Mouse (Mus musculus): ENCODE measurements around the gene Susd1.

Susd1 gene

DNA sequence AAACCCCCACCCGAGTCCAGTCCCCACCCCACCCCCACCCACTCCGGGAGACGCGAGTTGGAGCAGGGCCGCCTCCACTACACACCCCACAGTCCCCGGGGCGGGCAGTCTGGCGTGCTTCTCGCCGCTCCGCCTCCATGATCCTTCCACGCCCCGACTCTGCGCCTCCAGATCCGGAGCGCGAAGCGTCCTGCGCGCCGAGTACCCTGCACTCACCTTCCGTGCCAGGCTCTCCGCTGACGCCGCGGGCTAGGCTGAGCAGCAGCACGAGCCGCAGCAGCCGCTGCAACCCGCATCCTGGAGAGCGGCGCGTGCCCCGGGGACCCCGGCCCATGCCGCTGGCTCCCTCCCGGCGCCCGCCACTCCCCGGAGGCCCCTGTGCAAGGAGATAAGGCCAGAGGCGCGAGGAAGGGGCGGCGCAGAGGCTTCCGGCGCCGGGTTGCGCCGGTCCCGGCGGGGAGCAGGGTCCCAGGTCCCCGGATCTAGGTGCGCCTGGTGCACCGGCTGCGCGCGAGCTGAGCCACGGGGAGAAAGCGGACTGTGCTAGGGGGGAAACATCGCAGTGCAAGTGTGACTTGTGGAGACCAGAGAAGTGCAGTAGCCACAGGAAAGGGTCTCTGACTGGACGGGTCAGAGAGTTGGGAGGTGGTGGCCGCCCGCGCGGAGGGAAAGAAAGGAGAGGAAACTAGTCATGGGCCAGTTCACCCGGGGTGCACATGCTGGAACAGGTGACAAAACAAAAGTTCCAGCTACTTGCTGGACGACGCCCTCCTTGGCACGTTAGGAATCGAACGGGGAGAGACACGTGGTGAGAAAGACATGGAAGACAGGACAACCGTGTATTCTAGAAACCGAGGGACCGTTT is at the start of gene Susd1:
Gene Susd1, minus strand, starts transcription at position 644 of the 865 bp plus-strand sequence.
- DNase-seq (ENCODE audit: low spot score in 2 of 2), result peak; percentile 58 to 74

DNA sequence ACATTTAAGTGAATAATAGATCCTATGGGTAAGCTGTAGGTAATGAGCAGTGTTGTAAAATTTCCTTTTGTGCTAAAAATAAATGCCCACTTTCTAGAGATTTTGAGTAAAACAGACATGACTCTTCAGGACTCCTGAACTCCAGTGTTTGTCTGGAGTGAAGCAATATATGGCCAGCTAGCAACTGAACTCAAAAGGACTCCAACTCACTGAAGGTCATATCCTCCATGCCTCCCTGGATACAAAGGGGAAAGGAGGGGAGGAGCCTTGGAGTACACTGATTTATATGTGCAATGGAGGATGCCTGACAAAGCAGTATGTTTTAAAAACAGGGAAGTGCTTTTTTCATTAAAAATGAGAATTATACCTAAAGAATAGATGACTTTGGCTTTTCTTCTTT is 32.9 kb upstream of the Susd1 start:
- DNase-seq (ENCODE audit: low spot score in 2 of 2), result no peak

DNA sequence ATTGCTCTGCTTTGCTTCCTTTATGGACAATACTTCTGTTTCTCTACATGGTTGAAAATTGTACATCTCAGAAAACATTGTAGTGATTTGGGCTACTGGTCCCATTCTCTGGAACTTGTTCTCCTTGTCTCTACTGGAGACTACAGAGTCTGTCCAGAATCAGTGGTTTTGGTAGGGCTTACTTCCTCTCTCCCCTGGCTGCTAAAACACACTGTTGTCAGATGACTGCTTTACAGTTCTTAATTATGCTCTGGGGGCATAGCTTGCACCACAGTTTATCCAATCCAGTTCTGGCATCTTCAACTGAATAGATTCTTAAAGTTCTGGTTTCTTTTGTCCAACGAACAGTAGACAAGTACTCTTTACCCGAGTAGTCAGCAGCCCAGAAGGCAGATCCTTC is 27.0 kb upstream of the Susd1 start:
- DNase-seq (ENCODE audit: low spot score in 2 of 2), result no peak

DNA sequence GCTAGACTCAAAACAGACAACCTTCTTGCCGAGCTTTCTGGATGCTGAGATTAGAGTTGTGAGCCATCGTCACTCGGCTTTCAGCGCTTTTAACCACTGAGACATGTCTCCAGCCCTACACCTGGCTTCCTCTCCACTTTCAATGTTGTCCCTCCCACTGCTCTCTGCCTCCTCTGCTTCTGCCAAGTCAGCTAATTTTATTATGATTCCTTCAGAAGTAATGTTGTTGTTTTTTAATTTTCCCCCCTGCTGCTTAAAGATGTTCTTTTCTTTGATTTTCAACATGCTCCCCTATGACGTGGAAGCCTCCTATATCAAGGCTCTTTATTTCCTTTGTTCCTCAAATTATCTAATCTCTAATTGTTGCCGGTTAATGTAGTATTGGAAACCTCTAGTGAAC is 26.2 kb upstream of the Susd1 start:
- no peak for DNase-seq (ENCODE audit: low spot score in 2 of 2)

DNA sequence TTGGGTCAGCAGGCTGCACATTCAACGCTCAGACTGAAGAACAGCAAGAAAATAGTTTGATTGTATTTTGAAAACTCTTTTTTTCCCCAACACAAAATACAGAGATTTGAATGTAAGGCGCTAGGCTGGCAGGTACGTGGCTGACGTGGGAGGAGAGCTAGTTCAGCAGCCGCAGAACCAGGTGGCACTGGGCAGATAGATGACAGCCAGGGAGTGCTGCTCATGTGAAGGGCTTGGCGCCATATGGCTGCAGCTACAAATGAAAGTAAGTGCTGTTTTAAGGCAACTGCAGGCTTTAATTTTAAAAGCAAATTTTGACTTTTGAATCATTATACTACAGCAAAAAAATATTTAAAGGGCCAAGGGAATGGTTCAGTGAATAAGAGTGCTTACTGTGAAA is 24.1 kb upstream of the Susd1 start:
- no peak for DNase-seq (ENCODE audit: low spot score in 2 of 2)

DNA sequence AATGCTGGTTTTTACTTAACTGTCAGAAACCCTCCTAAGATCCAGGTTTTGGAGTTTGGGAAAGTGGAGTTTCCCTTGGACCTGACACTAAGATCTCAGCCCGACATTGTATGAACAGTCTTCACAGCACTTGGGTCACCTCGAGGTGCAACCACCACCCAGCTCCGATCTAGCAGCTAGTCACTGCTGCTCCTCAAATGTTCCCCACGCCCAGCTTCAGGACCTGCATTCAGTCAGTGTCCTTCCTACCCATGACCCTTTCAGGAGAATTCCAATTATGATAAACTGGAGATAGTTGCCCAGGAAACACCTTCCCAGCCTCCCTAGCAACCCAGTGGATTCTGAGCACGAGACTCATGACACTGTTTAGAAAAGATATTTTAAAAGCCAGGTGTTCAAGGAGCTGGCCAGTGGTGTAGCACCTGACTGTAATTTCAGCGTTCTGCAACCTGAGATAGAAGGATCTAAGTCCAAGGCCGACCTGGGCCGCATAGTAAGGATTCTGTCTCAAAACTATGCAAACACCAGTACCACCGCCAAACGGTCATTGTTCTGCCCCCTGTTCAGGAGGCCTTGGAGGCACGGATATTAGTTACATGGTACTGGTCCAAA is 22.8 kb upstream of the Susd1 start:
- DNase-seq (ENCODE audit: low spot score in 2 of 2), result no peak

DNA sequence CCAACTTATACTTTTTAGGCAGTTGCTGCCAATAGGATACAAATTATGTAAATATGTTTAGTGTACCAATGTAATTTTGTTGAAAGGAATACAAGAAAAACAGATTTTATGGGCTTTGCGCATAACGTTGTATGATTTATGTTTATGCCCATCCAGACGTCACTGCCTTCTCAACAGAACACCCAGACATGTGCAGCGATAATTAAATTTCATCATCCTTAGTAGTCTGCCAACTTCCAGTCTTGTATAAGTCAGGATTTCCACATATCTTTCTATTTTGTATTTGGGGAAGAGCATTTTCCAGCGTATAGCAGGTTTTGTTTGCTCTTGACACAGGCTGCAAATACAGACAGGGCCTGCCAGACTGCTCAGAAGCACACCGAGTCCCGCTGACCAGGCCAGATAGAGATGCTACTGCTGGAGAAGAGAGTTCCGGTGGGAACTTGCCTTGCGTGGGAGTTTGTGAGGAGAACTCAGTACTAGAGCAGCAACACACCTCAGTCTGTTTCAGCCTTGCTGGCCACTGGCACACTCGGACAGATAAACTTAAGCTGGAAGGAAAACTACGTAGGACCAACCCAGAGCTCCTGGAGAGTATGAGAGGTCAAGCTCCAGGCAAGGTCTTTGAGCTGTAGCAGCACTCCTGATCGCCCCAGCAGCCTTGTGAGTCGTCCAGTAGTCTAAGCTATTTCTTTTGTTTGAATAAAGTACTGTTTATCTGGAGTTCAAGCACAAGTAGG is 21.0 kb upstream of the Susd1 start:
- DNase-seq (ENCODE audit: low spot score in 2 of 2), result no peak

DNA sequence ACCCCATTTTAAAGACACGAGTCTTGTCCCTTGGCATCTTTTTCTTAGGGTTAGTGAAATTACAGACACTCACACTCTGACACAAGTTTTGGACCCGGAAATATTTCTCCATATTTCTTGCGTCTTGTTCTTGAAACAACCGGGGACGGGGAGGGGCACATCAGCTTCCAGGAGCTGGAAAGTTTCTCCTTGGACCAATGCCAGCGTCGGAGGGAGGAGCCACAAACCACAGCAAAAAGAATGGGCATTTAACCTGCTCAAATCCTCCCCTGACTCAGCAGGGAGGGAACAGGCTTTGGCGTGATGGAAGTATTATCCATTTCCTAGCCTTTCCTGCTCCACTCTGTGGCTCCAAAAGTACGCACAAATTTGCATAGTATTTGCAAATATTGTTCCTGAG is 19.5 kb upstream of the Susd1 start:
- DNase-seq (ENCODE audit: low spot score in 2 of 2), result peak in 1 of 2 experiments; percentile 67

DNA sequence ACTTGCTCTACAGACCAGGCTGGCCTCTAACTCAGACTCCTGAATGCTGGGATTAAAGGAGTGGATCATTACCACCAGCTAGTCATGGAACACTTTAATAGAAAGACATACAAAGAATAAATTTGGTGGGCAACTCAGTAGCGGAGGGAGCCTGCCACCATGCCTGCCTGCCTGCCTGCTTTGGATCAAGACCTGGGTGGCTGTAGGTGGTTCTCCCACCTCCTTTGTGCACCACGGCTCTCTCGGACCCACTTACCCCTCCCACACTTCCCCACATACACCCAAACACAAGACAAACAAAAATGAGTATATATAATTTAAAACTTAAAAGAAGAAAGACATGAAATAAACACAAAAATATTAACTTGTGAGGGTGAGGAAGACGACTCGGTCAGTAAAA is 18.7 kb upstream of the Susd1 start:
- DNase-seq (ENCODE audit: low spot score in 2 of 2), result no peak

DNA sequence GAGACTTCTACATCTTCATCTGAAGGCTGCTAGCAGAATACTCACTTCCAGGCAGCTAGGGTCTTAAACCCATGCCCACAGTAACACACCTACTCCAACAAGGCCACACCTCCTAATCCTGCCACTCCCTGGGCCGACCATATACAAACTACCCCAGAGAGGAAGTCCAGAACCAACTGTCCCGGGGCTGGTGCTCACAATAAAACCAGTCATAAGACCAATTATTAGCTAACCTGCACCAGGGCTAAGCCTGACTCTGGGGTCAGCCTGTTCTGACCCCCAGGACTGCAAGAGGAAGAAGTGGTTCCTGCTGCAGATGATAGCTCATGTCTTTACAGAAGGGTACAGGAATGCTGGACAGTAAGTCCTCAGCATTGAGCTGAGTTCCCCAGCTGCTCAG is 17.0 kb upstream of the Susd1 start:
- DNase-seq (ENCODE audit: low spot score in 2 of 2), result no peak

DNA sequence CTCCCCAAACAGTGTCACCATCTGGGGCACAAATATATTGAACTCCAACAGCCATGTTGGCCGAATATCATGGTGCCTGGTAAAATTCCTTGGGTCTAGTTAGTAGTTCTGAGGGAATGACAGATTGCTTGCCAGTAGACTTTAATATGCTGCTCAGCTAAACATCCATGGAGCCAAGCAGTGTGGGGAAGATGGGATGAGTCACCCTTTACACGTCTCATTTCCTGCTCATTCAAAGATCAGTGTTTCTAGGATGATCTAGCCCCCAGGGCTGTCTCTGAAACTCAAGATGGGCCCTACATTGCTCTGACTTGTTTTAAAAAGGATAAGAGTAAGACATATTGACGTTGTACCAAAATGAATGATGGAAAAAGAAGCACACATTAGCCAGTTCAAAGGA is 15.6 kb upstream of the Susd1 start:
- DNase-seq (ENCODE audit: low spot score in 2 of 2), result no peak

DNA sequence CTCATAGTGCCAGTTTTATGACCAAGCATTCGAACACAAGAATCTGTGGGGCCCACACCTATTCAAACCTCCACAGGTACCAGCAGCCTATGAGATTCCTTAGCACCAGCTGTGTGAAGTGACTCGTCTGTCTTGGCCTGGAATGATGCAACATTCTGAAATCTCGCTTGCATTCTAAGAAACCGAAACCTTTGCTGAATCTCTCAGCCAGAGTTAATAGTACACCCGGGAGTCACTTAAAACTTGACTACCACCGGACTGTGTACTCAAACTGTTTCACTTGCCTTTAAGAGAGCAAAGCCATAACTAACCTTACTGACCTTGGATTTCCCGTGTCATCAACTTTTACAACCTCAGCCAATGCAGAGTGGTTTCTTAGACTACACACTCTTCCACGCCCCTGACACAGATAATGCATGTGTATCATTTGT is 14.1 kb upstream of the Susd1 start:
- no peak for DNase-seq (ENCODE audit: low spot score in 2 of 2)

DNA sequence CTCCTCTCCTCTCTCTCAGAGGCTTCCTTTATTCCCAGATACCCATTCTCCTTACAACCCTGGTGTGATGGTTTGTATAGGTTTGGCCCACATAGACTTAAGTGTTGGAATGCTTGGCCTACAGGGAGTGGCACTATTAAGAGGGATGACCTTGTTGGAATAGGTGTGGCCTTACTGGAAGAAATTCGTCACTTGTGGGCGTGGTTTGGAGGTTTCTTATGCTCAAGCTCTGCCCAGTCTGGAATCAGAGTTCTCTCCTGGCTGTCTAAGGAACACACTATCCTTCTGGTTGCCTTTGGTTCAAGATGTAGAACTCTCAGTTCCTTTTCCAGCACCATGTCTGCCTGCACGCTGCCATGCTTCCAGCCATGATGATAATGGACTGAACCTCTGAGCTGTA is 12.5 kb upstream of the Susd1 start:
- no peak for DNase-seq (ENCODE audit: low spot score in 2 of 2)

DNA sequence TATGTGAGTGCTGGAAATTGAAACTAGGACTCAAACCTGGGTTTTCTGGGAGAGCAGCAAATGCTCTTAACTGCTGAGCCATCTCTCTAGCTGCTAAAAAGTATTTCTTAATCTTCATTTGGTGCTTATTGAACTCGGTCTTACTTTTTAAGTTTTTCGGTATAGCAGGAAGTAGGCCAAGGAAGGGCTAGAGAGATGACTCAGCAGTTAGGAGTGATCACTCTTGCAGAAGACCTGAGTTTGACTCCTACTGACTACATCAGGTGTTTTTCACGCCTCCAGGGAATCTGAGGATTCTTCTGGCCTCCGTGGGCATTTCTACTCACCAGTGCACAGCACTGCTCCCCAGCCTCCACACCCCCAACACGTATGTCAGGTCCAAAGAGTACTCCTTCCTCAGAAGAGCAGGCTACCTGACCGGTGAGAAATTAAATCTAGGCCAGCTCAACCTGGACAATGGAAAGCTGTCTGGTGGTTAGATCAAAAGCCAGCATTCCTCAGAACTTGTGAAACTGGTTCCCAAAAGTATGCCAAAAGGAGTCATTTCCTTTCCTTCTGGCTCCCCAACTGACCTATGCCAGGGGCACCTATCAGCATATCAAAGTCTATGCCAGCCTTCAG is 11.9 kb upstream of the Susd1 start:
- no peak for DNase-seq (ENCODE audit: low spot score in 2 of 2)

DNA sequence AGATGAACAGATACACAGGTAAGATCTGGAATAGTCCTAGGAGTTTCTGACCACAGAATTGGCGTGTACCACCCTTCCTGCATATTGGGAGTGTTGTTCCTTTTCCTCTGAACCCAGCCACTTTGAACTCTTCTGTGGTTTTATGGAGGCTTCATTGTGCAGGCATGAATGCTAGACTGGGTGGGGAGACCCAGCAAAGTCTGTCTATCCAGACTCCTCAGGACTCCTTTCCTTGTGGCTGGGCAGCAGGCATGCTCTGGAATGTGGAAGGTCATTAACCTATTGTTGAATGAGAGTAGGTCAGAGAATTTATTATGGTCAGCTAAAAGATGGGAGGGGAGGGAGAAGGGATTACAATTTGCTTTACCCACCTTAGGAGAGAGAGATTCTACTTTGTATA is 8.9 kb upstream of the Susd1 start:
- DNase-seq (ENCODE audit: low spot score in 2 of 2), result peak in 1 of 2 experiments; percentile 44

DNA sequence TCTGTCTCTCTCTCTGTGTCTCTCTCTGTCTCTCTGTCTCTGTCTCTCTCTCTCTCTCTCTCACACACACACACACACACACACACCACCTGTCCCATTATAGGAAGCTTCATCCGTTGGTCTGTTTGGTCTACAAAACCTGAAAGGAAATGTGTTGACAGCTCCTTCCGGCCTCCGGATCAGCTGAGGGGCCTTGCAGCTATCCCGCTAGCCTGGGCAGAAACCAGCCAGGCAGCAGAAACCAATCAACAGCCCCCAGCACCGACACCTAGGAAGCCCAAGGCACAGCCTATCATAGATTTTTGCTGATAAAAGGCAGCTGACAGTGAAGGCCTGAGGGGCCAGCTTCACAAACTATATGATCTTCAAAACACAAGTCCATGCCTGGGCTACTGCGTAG is 7.1 kb upstream of the Susd1 start:
- DNase-seq (ENCODE audit: low spot score in 2 of 2), result no peak

DNA sequence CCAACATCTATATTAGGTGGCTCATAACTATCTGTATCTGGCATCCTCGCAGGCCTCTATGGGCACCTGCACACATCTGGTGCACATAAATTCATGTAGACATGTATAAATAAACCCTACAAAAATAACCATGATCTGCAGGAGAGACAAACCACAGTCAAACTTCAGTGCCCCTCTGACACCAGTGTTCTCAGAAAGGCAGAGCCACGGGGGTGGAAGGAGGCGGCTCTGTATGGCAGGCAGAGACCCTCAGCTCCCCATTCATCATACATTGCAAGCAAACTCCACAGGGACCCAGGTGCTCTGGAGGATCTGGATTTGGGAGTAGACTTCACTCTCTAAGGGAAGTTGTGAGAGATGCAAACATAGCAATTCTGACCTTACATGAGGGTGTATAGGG is 6.6 kb upstream of the Susd1 start:
- DNase-seq (ENCODE audit: low spot score in 2 of 2), result no peak

DNA sequence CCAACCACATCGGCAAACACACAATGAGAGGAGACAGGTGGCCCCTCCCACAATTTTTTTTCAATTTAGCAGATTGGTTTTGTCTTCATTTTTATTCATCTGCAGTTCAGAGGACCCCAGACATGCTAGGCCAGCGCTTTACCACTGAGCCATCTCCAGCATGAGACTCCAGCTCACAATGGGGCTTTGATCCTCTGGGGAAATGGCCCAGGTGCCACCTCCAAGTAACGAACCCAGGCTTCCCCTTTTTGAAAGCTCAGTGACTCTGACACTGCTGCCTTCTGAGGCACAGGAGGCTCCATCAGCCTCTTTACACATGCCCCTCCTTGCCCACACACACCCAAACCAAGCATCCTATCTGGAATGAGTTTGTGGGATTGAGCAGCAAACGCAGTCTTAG is 5.7 kb upstream of the Susd1 start:
- no peak for DNase-seq (ENCODE audit: low spot score in 2 of 2)

DNA sequence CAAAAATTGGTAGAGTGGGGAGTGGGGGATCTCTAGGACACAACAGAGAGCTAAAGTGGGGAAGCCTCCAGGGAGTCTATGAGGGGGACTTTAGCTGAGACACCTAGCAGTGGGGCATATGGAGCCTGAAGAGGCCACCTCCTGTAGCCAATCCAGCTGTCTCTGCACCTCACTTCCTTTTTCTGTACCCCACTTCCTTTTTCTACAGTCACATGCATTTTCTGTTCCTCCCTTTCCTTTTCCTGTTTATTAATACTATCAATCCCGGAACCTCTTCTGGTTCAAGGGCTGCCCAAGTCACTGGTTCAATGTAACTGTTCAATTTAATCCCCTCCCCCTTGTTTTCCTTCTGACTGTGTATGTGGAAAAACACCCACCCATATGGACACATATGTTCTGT is 2.8 kb upstream of the Susd1 start:
- no peak for DNase-seq (ENCODE audit: low spot score in 2 of 2)

DNA sequence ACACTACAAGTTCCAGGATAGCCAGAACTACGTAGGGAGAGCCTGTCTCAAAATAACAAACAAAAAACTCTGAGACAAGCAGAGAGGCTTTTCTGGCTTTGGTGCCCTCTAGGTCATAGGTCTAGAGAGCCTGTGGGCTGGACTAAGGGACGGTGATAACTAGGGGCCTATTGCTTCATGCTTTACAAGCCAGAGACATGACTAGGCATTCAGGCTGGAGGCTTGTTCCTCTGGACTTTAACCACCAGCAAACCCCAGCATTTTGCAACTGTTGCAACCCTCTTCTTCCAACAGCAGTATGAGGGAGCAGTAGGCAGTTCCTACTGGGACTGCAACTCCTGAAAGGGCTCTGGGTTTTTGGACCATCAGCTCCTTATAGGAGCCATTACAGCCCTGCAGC is 1.5 kb upstream of the Susd1 start:
- no peak for DNase-seq (ENCODE audit: low spot score in 2 of 2)

DNA sequence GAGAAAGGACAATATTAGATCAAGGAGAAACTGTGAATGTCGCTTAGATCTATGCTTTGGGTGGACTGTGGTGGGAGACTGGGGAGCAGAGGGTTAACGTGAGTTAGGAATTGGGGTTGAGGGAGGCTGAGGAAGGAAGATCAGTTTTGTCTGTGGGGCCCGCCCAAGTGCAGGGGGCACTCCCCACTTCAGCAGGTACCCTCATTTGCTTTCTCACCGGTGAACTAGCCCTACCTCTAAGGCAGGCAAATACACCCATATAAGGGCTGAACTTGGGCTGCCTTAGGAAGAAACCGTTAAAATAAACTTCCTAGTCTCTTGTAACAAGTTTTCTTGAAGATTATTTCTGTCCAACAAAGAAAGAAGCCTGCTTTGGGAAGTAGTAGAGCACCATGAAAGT is 608 bp upstream of the Susd1 start:
- no peak for DNase-seq (ENCODE audit: low spot score in 2 of 2)

DNA sequence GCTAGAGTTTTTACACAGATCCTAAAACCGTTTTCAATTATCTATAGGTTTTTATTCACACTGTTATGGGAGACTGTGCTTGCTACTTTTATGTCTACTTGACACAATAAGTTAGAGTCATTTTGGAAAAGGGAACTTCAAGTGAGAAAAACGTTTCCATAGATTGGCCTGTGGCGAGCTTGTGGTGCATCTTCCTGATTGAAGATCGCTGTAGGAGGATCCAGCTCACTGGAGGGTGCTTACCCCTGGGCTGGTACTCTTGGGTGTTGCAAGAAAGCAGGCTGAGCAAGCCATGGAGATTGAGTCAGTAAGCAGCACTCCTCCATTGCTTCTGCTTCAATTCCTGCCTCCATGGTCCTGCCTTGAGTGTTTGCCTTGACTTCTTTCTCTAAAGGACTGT is 2.5 kb downstream of the Susd1 start:
- no peak for DNase-seq (ENCODE audit: low spot score in 2 of 2)

All from urinary bladder, postnatal 4 days (tissue).